7 mouse cellular contexts compared by ENCODE assay signal in the genomic region with DNA sequence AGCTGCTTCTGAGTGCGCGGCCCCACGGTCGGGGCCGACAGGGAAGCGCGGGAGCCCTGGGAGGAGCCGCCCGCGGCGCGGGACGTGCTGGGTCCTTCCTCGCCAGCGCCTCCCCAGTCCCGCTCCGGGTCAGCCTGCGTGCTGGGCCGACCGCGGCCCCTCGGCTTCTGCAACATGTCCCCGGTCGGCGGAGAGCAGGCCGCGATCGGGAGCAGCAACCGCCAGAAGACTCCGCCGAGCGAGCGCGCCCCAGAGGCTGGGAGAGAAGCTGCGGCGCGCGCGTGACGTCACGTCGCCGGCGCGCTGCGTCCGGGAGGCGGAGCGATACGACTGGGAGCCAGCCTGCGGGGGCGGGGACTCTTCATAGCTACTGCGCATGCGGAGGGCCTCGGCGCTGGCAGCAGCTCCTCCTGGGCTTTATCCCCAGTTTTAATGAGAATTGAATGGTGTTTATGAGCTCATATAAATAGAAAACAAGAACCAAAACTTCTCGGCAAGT. TPM values are rescaled to one million over a fixed set of nuclear protein-coding genes. Genes with fewer than 3 reads are reported as not detected.
A peak's percentile ranks its signal among the peaks of the same experiment; 100 is the strongest.
DNase-seq lines count a peak whose midpoint lies in the region; ATAC-seq lines count a peak whose summit lies in the region.

Gene Nsmce3 (minus strand): TSS at position 255 of the 499 bp plus-strand sequence.

- H3K9ac ChIP-seq in embryonic facial prominence, embryonic 12.5 days = peak within 1 kb of the TSS; percentile 96
- peak within 1 kb of the TSS; percentile 90 for H3K9ac ChIP-seq in limb, embryonic 11.5 days (ENCODE audit: low read length)
- peak within 1 kb of the TSS; percentile 92 for H3K9ac ChIP-seq in midbrain, embryonic 14.5 days (replicated peaks; ENCODE audit: low read length)

- no peaks in the 10 kb centered on the region for H3K27me3 ChIP-seq in embryonic facial prominence, embryonic 12.5 days
- no peaks in the 10 kb centered on the region for H3K27me3 ChIP-seq in limb, embryonic 11.5 days (ENCODE audit: control insufficient read depth, insufficient read depth, low read length)
- H3K27me3 ChIP-seq in midbrain, embryonic 14.5 days (ENCODE audit: control insufficient read depth, insufficient read depth, low read length) = no peaks in the 10 kb centered on the region

- H3K4me1 ChIP-seq in embryonic facial prominence, embryonic 12.5 days = peaks cover 12% of the 10 kb centered on the region
- H3K4me1 ChIP-seq in limb, embryonic 11.5 days (ENCODE audit: control insufficient read depth, insufficient read depth, low read length) = peaks cover 4% of the 10 kb centered on the region; the same call in 1 of the 2 replicates
- peaks cover 22% of the 10 kb centered on the region for H3K4me1 ChIP-seq in midbrain, embryonic 14.5 days (ENCODE audit: control insufficient read depth, insufficient read depth, low read length)

- peak within 1 kb of the TSS; percentile 89 for H3K4me3 ChIP-seq in embryonic facial prominence, embryonic 12.5 days
- H3K4me3 ChIP-seq in limb, embryonic 11.5 days (ENCODE audit: low read depth, low read length) = peak within 1 kb of the TSS; percentile 84
- peak within 1 kb of the TSS; percentile 90 for H3K4me3 ChIP-seq in midbrain, embryonic 14.5 days (replicated peaks; ENCODE audit: low read depth, low read length)

- WGBS in embryonic facial prominence, embryonic 12.5 days = under 1% methylated on average over 57 of the region's 57 CpGs
- WGBS in limb, embryonic 11.5 days = under 1% methylated on average over 57 of the region's 57 CpGs
- under 1% methylated on average over 57 of the region's 57 CpGs for WGBS in midbrain, embryonic 14.5 days

- peak; percentile 88 for ATAC-seq in embryonic facial prominence, embryonic 12.5 days (ENCODE audit: insufficient number of reproducible peaks, insufficient read depth, low FRiP score, low TSS enrichment)
- ATAC-seq in limb, embryonic 11.5 days (ENCODE audit: insufficient number of reproducible peaks, low FRiP score, low TSS enrichment, low read depth) = peak; percentile 92
- peak; percentile 94 for ATAC-seq in midbrain, embryonic 14.5 days (ENCODE audit: low FRiP score, low TSS enrichment)

- peak; percentile 98 for DNase-seq in adrenal gland, postnatal 25 days
- DNase-seq in heart, adult 11 months = peak; percentile 100
- peak; percentile 97 for DNase-seq in kidney, adult 18-20 months
- peak; percentile 97 for DNase-seq in limb, embryonic 11.5 days (ENCODE audit: low spot score)
- peak; percentile 99 for DNase-seq in midbrain, embryonic 14.5 days
- peak; percentile 90 to 97 for DNase-seq in spleen, adult 18-20 months

- no peaks in the 10 kb centered on the region for H3K9me3 ChIP-seq in embryonic facial prominence, embryonic 12.5 days
- no peaks in the 10 kb centered on the region for H3K9me3 ChIP-seq in limb, embryonic 11.5 days (ENCODE audit: control insufficient read depth, low read length)
- no peaks in the 10 kb centered on the region for H3K9me3 ChIP-seq in midbrain, embryonic 14.5 days (ENCODE audit: control insufficient read depth, low read length)

- 0 out of 2 replicates have a peak, but pooled peaks cover 3% of the 10 kb centered on the region for H3K36me3 ChIP-seq in embryonic facial prominence, embryonic 12.5 days
- no peaks in the 10 kb centered on the region for H3K36me3 ChIP-seq in limb, embryonic 11.5 days (ENCODE audit: control insufficient read depth, insufficient read depth, low read length)
- H3K36me3 ChIP-seq in midbrain, embryonic 14.5 days (ENCODE audit: control insufficient read depth, insufficient read depth, low read length) = no peaks in the 10 kb centered on the region

- H3K4me2 ChIP-seq in embryonic facial prominence, embryonic 12.5 days (replicated peaks) = peak within 1 kb of the TSS; percentile 88
- peak within 1 kb of the TSS; percentile 58 for H3K4me2 ChIP-seq in limb, embryonic 11.5 days (ENCODE audit: low read depth, severe bottlenecking)
- peak within 1 kb of the TSS; percentile 90 for H3K4me2 ChIP-seq in midbrain, embryonic 14.5 days (ENCODE audit: low read length)

- peak within 1 kb of the TSS; percentile 97 for H3K27ac ChIP-seq in embryonic facial prominence, embryonic 12.5 days
- peak within 1 kb of the TSS; percentile 68 for H3K27ac ChIP-seq in limb, embryonic 11.5 days (replicated peaks; ENCODE audit: low read depth, low read length)
- peak within 1 kb of the TSS; percentile 96 for H3K27ac ChIP-seq in midbrain, embryonic 14.5 days (replicated peaks; ENCODE audit: low read depth, low read length)

RNA-seq across cellular contexts. Expression of gene Nsmce3, which starts in this region (rescaled TPM):
- 7.1 and 8.7 TPM in 2 replicates for total RNA-seq in adrenal gland, postnatal 25 days (2021)
- 13.3 and 13.4 TPM in 2 replicates for polyA plus RNA-seq in embryonic facial prominence, embryonic 12.5 days (2016; fragmentation: Nextera tagmentation; extraction: Ambion mirVana)
- 11.3 and 11.6 TPM in 2 replicates for polyA plus RNA-seq in limb, embryonic 11.5 days (2014; fragmentation: Nextera tagmentation; extraction: Ambion mirVana)
- 10.7 and 12.3 TPM in 2 replicates for polyA plus RNA-seq in midbrain, embryonic 14.5 days (2014; fragmentation: Nextera tagmentation; extraction: Ambion mirVana)

Comparison
In these comparisons a context has a peak if more than half of its experiments do, and no peak if none do; other contexts are left out.
1. Peak in every context shown above with its lines: DNase-seq, ATAC-seq, H3K4me3 ChIP-seq and H3K27ac ChIP-seq.